Mouse (Mus musculus): ENCODE data around the gene Lrrc8b.
A peak's percentile ranks its signal among the peaks of the same experiment; 100 is the strongest.

Lrrc8b gene

DNA sequence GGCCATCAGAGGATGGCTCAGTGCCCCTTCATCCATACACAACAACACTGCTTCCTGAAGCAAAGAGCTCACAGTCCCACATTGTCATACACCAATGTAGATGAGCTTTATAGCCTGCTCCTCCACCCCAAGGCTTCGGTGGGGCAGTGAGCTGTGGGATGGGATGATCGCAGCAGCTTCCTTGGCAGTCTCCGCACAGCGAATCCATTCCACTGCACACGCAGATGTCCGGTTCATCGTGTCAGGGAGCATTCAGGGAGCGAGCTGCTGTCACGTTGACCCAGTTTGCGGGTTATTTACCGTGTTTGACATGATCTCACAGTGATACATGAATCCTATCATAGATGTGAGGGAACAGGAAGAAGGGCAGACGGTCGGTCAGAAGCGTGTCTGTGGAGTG, 69.3 kb downstream of the Lrrc8b start:
- DNase-seq: no peak

- no peak for DNase-seq
Observed at GRCm38 (mm10) chr5:105490211-105490610, 74.6 kb downstream of the Lrrc8b start.

- DNase-seq: peak; percentile 75
Observed at GRCm38 (mm10) chr5:105491389-105491788, 75.8 kb downstream of the Lrrc8b start.

DNA sequence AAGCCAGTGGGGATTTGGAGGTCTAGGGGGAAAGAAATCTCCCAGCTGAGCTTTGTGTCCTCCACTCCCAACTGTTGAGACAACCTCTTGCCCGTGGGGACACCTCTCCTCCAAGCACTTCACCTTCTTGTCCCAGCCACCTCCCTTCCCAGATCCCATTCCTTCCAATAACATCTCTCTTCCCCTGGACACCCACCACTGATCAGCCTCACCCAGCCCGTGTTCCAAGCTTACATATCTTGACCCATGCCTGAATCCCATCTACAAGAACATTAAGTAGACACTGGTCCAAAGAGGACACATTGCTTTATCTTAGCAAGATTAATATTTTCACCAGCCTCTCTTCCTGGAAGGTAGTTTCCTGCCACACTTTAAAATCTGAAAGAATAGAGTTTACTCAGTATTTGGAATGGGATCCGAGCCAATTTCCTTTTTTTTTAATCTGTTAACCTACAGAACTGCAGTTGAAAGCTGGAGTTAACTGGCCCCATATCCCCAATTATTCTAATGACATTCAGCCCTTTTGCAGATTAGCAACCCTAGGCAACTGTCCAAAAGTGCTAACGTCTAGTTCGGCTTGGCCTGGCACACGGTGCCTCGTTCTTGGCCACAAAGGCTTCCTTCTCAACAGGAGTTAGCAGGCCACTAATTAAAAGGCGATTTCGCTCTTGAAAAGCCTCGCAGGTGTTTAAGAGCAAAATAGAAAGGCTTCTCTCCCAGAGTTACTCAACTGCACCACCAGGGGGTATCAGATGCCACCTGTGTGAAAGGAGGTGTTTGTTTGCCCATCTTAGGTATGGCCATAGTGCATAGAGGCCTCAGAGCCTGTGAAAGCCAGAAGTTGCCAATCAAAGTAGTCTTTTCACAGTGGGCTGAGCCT, 77.0 kb downstream of the Lrrc8b start:
- DNase-seq: peak; percentile 77

DNA sequence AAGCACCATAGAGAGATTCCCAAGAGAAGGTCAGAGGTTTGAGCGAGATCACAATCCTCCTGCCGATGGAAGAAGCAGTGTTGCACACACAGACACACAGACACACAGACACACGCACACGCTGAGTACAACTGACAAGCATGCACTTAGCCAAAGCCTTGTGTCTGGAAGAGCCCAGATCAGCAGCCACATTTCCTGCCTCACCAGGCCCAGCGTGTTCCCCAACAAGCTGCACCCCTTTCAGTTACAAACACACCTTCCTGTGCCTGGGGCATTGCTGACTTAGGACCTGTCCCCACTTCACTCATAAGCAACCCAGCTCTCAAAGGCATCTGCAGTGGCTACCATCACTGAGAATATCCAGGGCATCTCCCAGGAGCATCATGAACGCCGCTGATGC, 77.8 kb downstream of the Lrrc8b start:
- DNase-seq: peak; percentile 43

- DNase-seq: peak; percentile 35
Observed at GRCm38 (mm10) chr5:105494246-105494917, 78.8 kb downstream of the Lrrc8b start.

GRCm38 (mm10) chr5:105494918-105495901, 79.6 kb downstream of the Lrrc8b start:
- peak; percentile 95 for DNase-seq

- no peak for DNase-seq
Observed at GRCm38 (mm10) chr5:105496133-105496532, 80.6 kb downstream of the Lrrc8b start.

- DNase-seq: no peak
Observed at GRCm38 (mm10) chr5:105496586-105496985, 81.0 kb downstream of the Lrrc8b start.

DNA sequence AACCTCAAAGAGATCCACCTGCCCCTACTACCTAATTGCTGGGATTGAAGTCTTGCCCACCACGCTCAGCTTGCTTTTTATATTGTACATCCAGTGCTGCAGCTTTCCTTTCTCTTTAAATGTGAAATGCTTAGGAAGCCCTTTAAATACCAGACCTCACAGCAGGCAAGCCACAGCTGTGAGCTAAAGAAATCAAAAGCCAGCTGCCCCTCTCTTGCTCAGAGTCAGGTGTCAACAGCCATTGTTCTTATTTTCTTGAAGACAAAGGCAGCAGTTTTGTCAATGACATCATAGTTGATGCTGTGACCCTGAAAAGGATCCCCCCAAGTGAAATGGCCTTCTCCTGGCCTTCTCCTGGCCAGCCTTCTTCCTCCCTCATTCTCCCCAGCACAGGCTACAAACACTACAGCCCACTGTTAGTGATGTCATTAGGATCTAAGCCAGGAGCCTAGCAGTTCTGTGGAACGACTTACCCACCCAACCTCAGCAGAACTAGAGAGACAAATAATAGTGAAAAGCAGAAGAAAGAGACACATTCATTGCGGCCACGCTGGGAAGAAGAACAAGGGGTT, 82.9 kb downstream of the Lrrc8b start:
- DNase-seq: peak; percentile 56

DNA sequence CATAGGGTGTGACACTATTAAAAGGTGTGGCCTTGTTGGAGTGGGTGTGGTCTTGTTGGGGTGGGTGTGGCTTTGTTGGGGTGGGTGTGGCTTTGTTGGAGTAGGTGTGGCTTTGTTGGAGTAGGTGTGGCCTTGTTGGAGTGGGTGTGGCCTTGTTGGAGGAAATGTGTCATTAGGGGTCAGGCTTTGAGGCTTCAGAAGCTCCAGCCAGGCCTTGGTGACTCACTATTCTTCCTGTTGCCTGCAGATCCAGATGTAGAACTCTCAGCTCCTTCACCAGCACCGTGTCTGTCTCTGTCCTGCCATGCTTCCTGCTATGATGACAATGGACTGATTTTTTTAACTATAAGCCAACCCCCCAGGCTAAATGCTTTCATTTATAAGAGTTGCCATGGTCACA, 83.8 kb downstream of the Lrrc8b start:
- DNase-seq: no peak

- peak; percentile 76 for DNase-seq
Observed at GRCm38 (mm10) chr5:105500132-105501121, 84.9 kb downstream of the Lrrc8b start.

GRCm38 (mm10) chr5:105501136-105501535, 85.6 kb downstream of the Lrrc8b start:
- DNase-seq: no peak

DNA sequence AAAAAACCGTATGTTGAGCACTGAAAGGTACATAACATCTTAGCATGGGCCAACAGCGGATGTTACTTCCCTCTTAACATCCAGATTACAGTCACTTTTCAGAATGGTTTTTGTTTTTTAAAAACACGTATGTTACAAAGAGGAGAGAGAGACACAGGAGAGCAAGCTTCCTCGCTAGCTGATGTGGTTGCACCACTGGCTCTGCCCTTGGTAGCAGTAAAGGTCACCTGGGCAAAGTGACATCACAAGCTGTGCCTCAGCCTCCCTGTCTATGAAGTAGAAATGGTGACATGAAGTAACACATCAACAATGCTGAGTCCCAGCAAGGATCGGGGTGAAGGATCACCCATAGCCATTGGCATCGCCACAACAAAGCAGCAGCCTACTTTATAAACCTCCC, 93.2 kb downstream of the Lrrc8b start:
- DNase-seq: no peak

- DNase-seq: no peak
Observed at GRCm38 (mm10) chr5:105512297-105512696, 96.7 kb downstream of the Lrrc8b start.

DNA sequence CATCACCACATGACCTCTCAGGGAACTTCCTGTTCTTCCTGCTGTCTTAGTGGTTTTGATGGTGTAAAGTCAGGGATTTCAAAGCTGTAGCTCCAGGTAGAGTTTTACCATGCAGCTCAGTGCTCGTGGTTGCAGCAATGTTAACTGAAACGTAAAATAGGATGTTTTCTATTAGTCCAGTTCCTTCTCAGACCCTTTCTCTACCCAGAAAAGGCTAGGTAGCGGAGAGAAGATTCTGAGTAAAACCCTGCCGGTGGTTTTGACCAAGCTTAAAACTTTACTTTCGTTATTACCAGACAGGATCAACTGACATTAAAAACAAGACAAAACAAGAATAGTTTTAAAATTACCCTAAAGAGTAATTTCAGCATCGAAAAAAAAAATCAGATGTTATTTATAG, 100.0 kb downstream of the Lrrc8b start:
- DNase-seq: no peak

DNA sequence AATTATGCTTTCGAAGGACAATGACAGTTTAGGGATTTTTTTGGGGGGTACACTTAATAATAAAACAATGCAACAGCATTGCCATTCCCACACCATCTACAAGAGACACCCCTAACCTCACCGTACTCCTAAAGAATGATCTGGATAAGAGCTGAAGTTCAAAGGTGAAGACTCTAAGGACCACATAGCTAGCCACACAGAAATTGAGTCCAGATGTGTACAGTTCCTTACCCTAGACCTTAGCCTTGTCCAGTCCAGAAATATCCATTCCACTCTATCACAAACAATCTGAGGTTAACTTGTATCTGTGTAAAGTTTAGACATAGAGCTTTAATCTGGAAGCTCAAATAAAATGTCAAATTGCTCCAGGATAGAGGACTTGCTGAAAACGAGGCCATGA, 100.7 kb downstream of the Lrrc8b start:
- DNase-seq: no peak

DNA sequence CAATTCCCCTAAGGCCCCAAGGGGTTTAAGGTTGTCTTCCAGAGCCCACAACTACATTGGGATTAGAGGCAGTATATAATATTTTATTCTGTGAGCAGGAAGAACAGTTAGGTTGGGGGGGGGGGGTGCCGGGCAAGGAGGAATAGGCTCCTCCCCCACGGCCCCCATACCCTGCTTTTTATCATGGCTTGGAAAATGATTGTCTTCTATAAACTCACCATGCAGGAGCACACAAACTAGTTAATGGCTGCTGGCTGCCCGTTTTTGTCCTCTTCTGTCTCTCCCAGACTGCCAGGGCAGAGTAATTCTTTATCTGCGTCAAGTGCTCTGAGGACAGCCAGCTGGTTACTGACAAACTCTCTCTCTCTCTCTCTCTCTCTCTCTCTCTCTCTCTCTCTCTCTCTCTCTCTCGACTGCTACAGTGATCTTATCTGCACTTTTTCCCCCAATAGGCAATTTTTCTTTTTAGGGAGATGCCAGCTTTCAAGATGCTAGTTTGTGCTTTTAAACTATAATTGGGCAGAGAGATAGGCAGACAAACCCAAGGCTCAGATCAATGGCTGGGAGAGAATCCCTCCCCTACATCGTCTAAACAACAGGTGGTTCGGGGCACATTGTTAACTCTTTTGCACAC, 102.5 kb downstream of the Lrrc8b start:
- peak; percentile 38 for DNase-seq

DNA sequence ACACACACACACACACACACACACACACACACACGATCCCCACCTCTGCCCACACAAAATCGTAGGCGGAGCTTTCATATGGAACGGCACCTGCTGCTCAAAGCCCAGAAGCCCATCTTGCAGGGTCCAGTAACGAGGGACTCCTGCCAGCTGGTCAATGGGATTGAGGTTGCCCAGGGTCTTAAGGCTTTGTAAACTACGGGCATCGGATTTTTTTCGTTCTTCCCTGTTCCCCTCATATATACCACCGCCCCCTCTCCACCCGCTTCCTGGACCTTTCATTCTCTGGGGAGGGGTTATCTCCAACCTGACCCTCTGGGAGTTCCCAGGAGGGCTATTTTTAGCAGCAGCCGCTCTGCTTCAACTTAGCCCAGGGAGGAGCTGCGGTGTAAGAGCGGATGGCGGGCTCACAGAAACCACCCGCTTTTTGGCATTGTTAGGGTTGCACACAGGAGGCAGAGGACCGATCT, 103.1 kb downstream of the Lrrc8b start:
- peak; percentile 74 for DNase-seq

- DNase-seq: peak; percentile 93
Observed at GRCm38 (mm10) chr5:105519096-105519975, 103.8 kb downstream of the Lrrc8b start, which contains the start of gene Lrrc8c. Gene Lrrc8c, plus strand, starts transcription at chr5:105519388.
